Mouse (Mus musculus) lung, postnatal 10 days (tissue): ENCODE data around the gene Lin37.

Experiments
- DNase-seq: peaks from one replicate; pipeline ENCODE4 v3.0.0; 2021

Gene Lin37

DNA sequence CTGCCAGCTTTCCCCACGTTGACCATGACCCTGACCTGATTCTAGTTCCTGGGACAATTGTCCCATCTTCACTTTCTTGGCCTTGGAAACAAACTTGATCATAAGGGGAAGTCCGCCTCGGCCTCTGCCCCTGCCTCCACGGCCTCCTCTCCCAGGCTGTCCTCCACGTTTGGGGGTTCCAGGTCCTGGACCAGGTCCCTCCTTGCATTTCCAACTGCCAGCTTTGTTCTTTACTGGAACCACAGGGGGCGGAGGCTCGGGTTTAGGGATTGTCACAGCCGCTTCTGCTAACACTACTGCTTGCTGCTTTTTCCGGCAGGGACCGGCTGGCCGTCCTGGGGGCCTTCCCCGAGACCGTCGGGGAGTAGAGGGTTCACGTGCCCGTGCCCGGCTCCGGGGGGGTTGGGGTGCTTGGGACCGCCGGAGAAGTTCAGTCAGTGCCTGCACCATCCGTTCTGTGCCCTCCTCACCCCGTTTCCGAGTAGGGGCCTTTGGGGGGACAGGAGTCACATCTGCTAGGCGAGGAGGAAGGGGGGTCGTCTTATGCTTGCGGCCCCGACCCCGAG lies 26.9 kb upstream of the Lin37 start:
- no peak for DNase-seq

DNA sequence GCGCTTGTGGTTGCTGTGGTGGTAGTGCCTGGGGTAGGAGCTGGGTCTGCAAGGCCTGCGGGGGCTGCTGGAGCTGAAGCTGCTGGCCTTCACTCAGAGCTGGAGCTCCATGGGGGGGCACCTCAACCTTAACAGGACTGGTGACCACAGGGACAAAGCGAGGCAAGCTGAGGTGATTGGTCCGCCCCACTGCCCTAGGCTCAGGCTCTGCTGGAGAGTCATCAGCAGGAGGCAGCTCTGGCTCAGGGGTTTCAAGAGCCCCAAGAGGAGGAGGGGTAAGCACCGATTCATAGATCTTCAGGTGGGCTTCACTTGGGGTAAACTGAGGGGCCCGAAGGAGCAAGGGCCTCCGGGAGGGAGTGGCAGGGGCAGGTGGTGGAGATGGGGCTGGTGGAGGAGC lies 25.5 kb upstream of the Lin37 start:
- no peak for DNase-seq

DNA sequence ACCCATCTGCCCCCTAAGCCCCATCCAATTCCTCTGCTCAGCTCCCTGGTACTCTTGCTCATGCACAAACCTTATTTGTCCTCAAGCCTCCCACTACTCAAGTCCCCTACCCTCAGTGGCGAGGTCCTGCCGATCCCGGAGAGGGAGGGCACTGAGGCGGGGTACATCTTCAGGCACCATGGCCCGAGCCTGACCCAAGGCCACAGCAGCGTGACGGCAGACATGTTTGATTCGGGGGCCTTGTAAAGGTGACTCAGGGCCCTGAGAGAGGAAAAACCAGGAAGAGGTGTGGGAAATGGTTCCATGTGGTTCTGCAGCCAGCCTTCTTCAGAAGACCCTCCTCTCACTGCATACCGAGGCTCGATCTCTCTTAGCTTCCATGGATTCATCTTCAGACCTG lies 24.7 kb upstream of the Lin37 start:
- DNase-seq: no peak

DNA sequence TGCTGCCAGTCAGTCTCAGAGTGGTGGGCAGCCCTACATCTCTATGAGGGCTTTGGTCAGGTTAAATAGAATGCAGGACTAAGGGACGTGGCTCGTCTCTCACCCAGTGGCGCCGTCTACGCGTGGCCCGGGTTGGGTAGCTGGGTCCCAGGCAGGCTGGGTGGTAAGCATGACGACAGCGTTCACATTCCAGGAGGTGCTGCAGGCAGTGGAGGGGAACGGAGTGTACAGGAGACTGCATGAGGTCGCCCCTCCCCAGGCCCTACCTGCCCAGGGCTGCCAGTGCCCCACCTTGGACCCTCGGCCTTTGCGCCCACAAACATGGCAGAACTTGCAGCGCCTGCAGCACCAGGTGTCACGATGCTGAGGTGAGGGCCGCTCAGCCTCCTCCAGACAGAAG lies 21.9 kb upstream of the Lin37 start:
- no peak for DNase-seq

DNA sequence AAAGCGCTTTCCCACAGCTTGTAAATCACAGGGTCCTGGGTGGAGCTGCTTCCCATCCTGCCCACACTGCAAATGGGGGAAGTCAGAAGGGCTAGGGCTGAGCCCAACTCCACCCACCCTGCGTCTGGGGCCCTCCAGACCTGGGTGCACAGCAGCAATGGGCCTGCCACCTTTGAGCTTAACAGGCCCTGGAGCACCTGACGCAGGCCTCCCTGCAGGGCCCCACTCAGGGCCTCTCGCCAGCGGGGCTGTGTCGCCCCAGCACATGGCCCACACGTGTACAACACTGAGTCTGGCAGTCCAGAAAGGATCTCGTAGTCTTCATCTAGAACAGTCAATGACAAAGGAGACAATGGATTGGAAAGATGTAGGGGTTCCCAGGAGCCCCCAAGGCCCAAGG lies 20.3 kb upstream of the Lin37 start:
- no peak for DNase-seq

DNA sequence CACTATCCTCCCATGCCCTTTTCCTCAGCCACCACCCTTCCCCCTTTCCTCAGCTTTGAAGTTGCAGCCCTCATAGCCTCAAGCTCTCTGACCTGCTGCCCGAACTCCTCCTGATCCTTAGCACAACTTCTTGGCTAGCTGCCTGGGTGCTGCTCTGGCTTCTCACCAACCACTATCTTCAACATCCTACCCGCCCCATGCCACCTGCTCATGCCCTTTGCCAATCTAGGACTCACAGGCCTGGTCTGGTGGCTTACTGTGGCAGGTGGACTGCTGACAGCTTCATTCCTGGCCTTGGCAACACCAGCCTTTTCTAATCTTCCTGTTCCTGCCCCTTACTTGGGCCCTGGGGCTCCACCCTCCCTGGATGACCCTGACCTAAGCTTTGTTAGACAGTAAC lies 13.3 kb upstream of the Lin37 start:
- DNase-seq: no peak

DNA sequence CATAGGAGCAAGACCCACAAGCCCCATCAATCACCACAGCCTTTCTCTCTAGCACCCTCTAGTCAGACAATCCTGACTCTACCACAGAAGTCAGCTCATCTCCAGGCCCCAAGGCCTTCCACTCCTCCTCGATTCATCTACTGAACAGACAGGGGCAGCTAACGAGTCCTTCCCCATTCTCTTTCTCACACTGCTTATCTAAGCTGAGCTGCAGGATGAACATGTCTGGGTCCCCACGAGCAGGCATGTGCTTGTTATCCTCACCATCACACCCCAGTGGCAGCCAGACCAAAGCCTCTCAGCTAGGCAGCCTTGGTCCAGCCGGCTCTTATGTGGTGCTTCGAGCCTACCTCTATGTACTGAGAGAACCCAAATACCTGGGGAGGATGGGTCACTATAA lies 12.8 kb upstream of the Lin37 start:
- DNase-seq: no peak

DNA sequence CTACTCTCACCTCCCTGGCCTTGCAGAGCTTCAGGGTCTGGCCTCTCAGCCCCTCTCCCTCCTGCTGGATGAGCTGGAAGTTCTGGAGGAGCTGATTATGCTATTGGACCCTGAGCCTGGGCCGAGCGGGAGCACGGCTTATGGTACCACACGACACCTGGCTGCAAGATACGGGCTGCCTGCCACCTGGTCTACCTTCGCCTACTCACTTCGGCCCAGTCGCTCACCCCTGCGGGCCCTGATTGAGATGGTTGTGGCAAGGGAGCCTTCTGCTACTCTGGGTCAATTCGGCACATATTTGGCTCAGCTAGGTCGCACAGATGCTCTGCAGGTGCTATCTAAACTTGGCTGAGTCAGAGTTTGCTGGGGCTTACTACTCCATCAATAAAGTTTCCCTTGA lies 7.9 kb upstream of the Lin37 start:
- DNase-seq: no peak

DNA sequence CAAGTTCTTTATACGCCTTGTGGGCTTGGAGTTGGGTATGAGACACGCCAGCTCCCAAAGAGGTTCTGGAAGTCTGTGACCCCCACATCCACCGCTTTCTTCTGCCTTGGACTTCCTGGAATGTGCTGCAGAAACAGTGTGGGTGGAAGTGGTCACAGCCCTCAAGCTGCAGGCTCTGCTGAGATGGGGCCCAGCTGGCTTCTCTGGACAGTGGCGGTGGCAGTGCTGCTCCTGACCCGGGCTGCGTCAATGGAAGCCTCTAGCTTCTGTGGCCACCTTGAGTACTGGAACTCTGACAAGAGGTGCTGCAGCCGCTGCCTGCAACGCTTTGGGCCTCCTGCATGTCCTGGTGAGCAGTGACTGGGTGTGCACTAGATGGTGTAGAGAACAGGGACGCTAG lies 6.4 kb upstream of the Lin37 start:
- DNase-seq: no peak

DNA sequence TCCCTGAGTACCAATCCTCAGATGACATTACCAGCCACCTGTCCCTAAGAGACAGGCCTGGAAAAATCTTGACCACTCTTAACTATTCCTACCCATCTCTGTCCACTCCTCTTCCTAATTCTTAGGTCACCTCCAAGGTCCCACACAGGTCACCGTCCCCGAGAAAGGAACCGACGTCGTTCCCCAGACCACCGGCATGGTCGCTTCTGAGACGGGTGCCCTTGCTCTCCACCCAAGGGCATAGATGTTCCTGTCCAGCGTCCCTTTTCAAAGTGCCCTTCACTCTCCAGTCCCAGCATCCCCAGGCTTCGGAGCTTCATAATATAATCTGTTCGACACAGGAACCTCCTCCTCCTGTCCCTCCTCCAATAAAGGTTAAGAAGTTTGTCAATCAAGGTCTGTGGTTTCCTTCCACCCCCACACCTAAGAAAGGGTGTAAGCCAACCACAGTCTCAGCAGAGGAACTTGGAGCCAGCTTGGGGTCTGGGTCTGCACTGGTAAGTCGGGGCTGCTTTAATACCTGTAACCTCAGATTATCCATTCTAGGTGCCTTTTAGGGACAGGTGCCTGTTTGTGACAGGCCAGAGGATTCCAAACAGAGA lies 5.4 kb upstream of the Lin37 start, which contains the start of gene Igflr1:
Gene Igflr1 (plus strand): TSS at position 458 of the 602 bp plus-strand sequence.
- DNase-seq: no peak

DNA sequence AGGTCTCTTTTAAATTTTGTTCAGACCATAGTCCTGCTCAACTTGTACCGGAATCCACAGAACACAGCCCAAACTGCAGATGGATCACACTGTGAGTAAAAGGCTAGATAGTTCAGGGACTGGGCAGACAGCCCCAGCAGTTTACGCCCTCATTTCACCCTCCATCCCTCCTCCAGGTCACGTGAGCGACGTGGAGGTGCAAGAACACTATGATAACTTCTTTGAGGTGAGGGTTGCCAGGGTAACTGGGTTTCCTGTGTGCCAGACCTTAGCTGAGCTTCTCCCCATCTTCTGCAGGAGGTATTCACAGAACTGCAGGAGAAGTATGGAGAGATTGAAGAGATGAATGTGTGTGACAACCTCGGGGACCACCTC lies 4.3 kb upstream of the Lin37 start:
- no peak for DNase-seq

DNA sequence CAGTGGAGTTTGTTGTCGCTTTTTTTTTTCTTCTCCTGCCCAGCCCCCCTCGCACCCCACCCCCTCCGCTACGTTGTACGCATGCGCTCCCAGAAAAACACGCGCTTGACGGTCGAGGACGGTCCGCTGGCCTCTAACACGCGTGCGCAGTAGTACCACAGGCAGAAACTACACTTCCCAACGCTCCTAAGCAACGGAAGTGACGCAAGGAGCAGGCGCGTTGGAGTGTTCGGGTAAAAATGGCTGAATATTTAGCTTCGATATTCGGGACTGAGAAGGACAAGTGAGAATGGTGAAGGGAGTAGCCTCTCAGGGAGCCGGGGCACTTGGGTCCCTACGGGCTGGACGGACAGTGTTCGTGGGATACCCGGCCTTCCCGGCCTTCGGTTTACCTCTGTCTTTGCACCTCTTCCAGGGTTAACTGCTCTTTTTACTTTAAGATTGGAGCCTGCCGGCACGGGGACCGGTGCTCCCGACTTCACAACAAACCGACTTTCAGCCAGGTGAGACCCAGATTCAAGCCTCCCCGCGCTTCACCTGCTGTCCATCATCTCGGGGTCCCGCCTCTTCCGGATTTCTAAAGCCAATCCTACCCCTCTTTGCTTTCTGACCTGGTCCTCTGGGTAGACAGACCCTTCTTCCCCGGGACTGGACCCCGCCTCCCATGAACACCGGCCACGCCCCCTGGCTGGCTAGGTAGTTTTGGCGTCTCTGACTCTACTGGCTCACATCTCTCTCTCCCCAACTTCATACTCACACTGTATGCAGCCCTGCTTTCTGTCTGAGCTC lies 3.7 kb upstream of the Lin37 start, which contains the start of the genes U2af1l4, Gm49396 and Psenen:
Gene U2af1l4 (plus strand): TSS at position 185 of the 789 bp plus-strand sequence.
Gene Gm49396 (plus strand): TSS at position 228 of the 789 bp plus-strand sequence.
Gene Psenen (minus strand): TSS at position 511 of the 789 bp plus-strand sequence.
- peak; percentile 98 for DNase-seq

DNA sequence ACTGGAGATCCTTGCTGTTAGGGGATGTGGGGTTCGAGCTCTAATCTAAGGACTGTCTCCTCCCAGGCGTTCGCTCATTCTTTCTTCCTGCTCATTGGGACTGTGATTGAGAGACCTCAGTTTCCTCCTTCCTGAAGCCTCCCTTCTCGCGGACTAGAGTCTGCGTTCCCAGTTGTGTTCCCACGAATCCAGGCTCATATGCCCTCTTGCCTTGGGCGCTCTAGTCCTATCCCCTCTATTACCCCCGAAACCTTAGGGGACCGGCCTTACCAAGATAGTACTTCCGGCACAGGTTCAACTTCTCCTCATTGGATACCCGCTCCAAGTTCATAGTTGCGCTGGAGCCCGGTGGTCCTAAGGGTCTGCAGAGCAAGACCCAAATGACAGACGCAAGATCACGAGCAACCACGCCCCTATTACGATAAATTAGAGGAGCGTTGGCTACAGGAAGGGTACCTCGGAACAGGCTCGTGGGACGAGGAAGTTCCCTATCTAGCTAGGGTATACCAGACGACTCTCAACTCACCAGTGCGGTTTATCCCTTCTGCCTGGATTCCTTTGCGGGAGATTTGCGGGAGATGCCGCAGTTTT lies 3.0 kb upstream of the Lin37 start:
- no peak for DNase-seq

DNA sequence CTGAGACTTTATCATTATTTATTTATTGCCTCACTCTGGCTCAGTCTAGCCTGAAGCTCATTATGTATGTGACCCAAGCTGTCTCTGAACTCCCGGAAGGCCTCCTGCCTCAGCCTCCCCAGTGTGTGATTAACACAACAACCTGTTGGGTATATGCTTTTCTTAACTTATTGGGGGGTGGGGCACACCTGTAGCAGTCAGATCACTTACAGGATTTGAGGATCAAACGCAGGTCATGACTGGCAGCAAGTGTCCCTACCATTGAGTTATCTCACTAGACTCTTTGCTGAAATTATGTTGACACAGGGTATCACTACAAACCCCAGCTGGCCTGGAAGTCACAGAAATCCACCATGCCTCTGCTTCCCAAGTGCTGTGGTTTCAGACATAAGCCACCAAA lies 658 bp upstream of the Lin37 start:
- DNase-seq: no peak

DNA sequence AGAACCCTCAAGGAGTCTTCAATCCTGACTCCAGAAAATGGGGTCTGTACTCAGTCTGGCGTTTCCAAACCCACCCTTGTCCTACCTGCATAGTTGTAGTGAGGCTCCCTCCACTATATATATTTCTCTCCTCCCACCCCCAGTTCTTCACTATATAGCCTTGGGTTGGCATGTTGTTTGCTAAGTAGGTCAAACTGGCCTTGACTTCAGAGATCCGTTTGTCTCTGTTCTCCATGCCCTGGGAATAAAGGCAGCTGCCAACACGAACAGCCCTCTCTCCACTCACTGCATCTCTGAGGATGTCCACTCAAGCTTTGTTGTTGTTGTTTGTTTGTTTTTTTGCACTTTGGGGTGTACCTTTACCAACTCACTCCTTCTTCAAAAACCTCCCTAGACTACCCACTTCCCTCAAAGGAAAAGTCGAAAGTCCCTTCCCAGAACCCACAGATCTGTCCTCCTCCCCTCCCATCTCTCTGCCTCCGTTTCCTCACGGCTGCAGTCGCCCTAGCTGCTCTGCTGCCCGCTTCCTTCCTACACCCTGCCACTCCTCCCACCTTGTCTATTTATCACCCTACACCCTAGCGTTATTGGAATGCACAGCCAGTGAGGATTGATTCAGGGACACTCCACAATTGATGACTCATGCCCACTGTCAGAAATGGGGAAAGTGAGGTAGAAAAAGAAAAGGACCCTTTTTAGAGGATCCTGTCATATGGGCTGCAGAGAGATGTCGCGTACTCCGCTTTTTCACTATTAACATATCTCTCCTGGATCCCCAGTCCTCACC lies 789 bp downstream of the Lin37 start:
- no peak for DNase-seq

DNA sequence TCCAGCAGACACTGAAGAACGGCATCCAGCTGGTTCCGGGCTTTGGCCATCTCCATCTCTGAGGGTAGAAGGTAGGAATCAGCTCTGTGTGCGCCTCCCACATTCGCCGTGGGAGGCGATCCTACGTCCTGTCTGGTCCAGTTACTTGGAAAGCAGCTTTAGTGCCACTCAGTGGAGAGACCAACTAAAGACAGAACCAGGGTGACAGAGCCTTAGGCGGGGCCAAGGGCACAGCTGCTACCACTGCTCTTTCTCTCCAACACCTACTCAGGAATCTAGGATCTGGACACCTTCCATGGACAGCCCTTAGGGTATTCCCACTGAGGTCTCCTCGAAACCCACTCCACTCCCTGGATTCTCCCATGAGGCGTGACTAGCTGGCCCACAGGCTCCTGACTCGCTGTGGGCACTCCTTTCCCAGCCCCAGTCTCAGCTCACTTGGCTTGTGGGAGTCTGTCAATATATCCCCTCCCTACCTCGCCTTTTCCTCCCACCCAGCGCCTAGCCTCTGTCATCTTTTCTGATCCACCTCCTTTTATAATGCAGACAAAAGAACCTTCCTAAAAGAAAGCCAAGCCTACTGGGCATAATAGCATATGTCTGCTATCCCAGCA lies 1.6 kb downstream of the Lin37 start:
- DNase-seq: no peak

DNA sequence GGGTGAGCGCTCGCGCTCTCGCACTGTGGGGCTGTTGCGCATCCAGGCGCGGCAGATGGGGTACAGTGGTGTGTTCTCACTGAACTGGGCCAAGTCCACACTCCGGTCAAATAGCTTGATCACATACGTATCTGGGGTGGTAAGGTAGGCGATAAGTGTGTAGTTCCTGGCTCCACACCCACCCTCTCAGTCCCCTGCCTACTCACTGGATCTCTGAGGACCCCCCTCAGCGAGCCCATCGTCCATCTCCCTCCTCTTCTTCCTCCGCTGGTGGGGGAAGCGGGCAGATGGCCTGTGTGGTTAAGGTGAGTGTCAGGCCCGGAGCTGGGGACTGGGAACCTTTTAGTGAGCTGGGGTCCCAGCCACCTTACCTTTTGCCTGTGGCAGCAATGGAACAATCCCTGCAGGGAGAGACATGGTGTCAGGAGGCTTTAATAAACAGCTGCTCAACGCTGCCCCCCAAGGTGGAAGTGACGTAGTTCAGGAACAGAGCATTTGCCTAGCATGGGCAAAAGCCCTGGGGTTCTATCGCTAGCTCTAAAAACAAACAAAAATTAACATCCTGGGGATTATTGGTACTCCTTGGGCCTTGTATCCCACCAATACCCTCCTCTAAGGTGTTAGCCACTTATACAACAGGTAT lies 2.6 kb downstream of the Lin37 start:
- no peak for DNase-seq

DNA sequence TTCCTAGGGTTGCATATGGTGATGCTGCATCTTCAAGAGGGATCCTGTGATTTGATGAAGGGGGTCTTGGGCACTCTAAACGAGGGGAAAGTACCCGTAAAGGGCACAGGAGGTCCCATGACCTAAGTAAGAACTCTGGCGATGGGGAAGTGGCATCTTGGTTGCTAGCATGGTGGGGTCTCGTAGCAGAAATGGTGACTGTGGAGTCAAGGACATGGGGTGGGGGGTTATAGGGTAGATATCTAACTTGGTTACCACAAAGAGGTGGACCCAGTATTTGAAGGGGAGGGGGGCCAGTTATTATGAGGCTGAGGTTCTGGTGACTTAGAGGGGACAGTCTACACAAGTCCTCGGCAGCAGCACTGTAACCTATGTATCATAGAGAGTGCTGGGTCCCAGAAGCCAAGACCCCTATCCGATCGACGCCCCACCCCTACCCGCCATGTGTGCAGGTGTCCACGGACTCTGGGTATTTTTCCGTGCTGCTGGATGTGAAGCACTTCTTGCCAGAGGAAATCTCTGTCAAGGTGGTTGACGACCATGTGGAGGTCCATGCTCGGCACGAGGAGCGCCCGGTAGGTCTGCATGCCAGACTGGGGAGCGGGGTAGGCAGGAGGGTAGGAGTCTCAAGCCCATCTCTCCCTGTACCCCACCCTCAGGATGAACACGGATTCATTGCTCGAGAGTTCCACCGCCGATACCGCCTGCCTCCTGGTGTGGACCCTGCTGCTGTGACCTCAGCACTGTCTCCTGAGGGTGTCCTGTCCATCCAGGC lies 5.6 kb downstream of the Lin37 start:
- no peak for DNase-seq

DNA sequence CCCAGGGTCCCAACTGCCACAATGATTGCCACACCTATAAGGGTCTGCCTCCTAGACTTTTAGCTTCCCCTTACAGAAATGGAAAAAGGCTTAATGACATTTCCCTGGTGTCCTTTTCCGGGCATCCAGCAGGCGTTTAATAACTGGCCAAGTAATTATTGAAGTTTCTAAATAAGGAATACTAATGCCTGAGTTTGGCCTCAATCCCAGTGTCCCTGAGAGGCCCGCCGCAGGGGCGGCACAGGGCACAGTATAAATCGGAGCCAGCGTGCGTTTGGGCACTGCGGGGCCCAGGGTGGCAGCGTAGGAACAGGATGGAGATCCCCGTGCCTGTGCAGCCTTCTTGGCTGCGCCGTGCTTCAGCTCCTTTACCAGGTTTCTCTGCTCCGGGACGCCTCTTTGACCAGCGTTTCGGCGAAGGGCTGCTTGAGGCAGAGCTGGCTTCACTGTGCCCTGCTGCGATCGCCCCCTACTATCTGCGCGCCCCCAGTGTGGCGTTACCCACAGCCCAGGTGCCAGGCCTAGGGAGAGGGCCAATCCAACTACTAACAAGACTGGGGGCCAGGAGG lies 6.5 kb downstream of the Lin37 start:
- DNase-seq: peak; percentile 61

DNA sequence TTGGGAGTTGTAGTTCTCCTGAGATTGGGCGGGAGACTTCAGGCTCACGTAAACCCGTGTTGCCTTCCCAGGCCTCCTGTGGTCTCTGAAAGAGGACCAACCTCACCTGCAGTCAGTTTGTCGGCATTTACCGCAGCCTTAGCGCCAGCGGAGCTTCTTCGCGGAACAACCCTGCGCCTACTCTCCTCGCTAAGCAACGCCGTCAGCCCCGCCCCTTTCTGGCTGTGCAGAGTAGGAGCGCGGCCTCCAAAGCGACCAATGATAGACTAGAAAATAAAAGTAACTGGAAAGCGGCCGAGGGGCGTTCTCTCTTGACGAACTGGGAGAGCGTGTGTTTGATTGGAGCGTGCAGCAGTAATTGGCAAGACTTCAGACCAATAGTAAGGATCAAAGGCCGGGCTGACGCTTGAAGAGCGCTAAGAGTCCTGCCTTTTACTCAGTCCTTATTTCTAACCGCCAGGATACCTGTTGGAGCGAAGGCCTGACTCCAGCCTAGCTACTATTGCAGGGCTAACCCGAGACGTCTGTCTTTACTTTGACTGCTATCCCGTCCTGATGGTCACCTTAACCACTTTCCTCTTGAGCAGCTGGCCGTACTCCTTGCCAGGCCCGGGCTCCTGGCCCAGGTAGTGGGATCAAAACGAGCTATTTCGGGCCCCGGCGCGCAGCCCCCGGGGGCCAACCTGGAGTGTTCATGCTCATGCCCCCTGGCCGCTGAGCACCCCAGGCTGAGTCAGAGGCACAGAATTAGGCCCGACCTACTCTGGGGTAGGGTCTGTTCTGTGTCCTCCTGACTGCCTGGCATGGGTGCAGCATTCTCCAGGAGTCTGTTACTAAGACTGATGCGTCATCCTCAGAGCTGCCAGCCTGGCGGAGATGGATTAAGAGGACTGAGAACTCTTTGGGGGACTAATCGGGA lies 7.3 kb downstream of the Lin37 start, which contains the start of the genes Hspb6 and Proser3:
Gene Hspb6 (plus strand): TSS at position 77 of the 919 bp plus-strand sequence.
Gene Proser3 (minus strand): TSS at position 198 of the 919 bp plus-strand sequence.
- peak; percentile 99 for DNase-seq
